14 mouse cellular contexts compared by ENCODE assay signal in genomic region chr13:6862186-6862585, GRCm38 (mm10).
"Had no signal": no experiment of that assay in that cellular context is flagged by ENCODE, and none has a peak within 500 bp of the region (broad histone marks: within the 10 kb centered on the region; RNA-seq: fewer than 3 reads in every experiment).

No protein-coding gene starts in this region.

- H3K4me3 ChIP-seq: layer of hippocampus, adult 2 months; liver, embryonic 13.5 days had no signal

- DNase-seq: kidney, adult 8-10 months; kidney, postnatal 36 days; liver; liver, embryonic 13.5 days; liver, postnatal 0 days; lung, postnatal 36 days; right cerebral cortex, postnatal 25 days; thymus, adult 2 months; thymus, postnatal 36 days had no signal

- H3K4me1 ChIP-seq: liver, embryonic 13.5 days had no signal

- H3K9me3 ChIP-seq: liver, embryonic 13.5 days had no signal

- H3K4me2 ChIP-seq: liver, embryonic 13.5 days had no signal

- H3K27me3 ChIP-seq: liver, embryonic 13.5 days had no signal

- H3K27ac ChIP-seq: kidney, postnatal 0 days; layer of hippocampus, adult 2 months; liver, embryonic 13.5 days; stomach, postnatal 0 days had no signal

- H3K36me3 ChIP-seq: liver, embryonic 13.5 days had no signal

- ATAC-seq: inflammation-experienced regulatory T-cells, adult 6 months; intestine, postnatal 0 days; liver, postnatal 0 days had no signal

- H3K9ac ChIP-seq: liver, embryonic 13.5 days; liver, postnatal 0 days had no signal
